Mouse (Mus musculus) cortical plate, adult 2 months (tissue): ENCODE data around the gene Lrrn3.

ENCODE experiments used
- CTCF ChIP-seq: fragments of 200-500 bp; IDR thresholded peaks from 2 replicates; pipeline ENCODE4 v1.5.1; 2011; ENCODE audit warnings: mild to moderate bottlenecking, control low read depth, low read length; ENCODE audit not compliant: insufficient read depth; ENCODE audit errors: extremely low read depth
- POLR2A ChIP-seq: fragments of 200-500 bp; IDR thresholded peaks from 2 replicates; pipeline ENCODE4 v1.6.1; 2011; ENCODE audit warnings: mild to moderate bottlenecking, low read length, control low read depth; ENCODE audit not compliant: insufficient read depth; ENCODE audit errors: extremely low read depth

DNA sequence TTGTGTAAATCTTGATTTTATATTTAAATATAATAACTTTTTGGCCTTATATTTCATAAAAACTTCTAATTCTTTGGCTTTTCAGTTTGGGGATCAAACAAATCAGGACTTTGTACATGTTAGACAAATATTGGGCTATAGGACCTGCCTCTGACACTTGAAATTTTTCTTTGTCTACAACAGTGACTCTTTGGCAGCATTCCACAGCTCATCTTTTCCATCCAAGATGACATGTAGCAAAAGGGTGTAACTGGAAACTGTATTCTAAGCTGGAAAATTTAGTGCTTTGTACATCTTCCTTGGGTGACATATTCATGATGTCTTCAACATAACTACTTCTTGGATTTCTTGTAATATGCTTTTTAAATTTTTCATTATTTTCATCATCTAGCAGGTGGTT lies 57.4 kb downstream of the Lrrn3 start:
- TF ChIP-seq CTCF (no peak), POLR2A (no peak)
